Mouse (Mus musculus): ENCODE results near the gene Col25a1. TPM values are rescaled to one million over a fixed set of nuclear protein-coding genes. Genes with fewer than 3 reads are reported as not detected.

Gene Col25a1
- total and polyA plus RNA-seq, 2 experiments from 2014 or later: 4.2 to 15.7 TPM

GRCm38 (mm10) chr3:130378626-130379025 lies 247.3 kb downstream of the Col25a1 start:
- Histone ChIP-seq H3K9me3 (ENCODE audit: low read length) (no peaks in the 10 kb centered on the region), H3K36me3 (ENCODE audit: insufficient read depth, low read length) (no peaks in the 10 kb centered on the region), H3K27me3 (ENCODE audit: insufficient read depth, low read length) (no peaks in the 10 kb centered on the region), H3K27ac (no peak overlapping the region), H3K4me3 (ENCODE audit: low read length) (no peak overlapping the region), H3K4me1 (ENCODE audit: insufficient read depth, low read length) (no peaks in the 10 kb centered on the region), H3K4me2 (ENCODE audit: low read depth, low read length) (no peak overlapping the region), H3K9ac (replicated peaks; ENCODE audit: low read length) (no peak overlapping the region)
- ATAC-seq (no peak), DNase-seq (ENCODE audit: low spot score) (no peak)
- no peak for TF ChIP-seq CTCF (IDR thresholded peaks at IDR 0.05; ENCODE audit: low read depth)
- WGBS: 39% methylated on average over 9 of the region's 9 CpGs

DNA sequence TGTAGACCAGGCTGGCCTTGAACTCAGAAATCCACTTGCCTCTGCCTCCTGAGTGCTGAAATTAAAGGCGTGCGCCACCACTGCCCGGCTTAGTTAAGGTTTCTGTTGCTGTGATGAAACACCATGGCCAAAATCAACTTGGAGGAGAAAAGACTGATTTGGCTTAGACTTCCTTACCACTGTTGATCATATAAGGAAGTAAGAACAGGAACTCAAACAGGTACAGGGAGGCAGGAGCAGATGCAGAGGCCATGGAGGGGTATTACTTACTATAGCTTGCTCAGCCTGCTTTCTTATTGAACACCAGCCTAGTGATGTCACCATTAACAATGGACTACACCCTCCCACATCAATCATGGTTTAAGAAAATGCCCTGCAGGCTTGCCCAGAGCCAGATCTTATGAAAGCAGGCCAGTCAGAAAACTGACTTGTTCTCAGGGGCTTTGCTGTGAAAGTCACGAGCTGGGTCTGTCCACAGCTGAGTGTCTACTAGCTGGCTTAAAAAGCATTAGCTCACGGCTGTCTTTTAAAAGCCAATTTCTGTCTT lies 249.1 kb downstream of the Col25a1 start:
- 70% methylated on average over 5 of the region's 5 CpGs for WGBS
- Histone ChIP-seq H3K4me2 (ENCODE audit: low read depth, low read length) (no peak overlapping the region), H3K36me3 (ENCODE audit: insufficient read depth, low read length) (no peaks in the 10 kb centered on the region), H3K27ac (no peak overlapping the region), H3K4me1 (ENCODE audit: insufficient read depth, low read length) (no peaks in the 10 kb centered on the region), H3K9me3 (ENCODE audit: low read length) (no peaks in the 10 kb centered on the region), H3K4me3 (ENCODE audit: low read length) (no peak overlapping the region), H3K27me3 (ENCODE audit: insufficient read depth, low read length) (no peaks in the 10 kb centered on the region), H3K9ac (replicated peaks; ENCODE audit: low read length) (no peak overlapping the region)
- no peak for ATAC-seq
- no peak for TF ChIP-seq CTCF (IDR thresholded peaks at IDR 0.05; ENCODE audit: low read depth)
- no peak for DNase-seq (ENCODE audit: low spot score)

DNA sequence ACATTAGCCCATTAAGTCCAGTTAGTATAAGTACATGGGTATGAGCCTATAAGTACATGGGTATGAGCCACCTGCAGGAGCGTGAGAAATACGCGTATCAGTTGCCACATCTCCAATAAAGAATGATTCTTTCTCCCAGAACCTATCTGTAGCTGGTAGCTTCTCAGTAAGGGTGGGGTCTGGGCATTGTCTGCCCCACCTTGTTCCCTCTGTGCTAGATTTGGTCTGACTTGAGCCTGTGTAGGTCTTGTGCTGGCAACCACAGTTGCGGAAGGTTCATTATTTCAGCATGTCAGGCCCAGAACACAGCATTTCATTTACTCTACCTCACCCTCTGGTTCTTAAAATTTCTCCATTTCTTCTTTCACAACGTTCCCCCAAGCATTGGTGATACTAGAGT lies 250.4 kb downstream of the Col25a1 start:
- no peaks in the 10 kb centered on the region for H3K36me3 ChIP-seq (ENCODE audit: insufficient read depth, low read length)
- no peak overlapping the region for H3K27ac ChIP-seq
- 92% methylated on average over 5 of the region's 5 CpGs for WGBS
- no peaks in the 10 kb centered on the region for H3K9me3 ChIP-seq (ENCODE audit: low read length)
- H3K4me3 ChIP-seq (ENCODE audit: low read length): no peak overlapping the region
- TF ChIP-seq CTCF (IDR thresholded peaks at IDR 0.05; ENCODE audit: low read depth): no peak
- no peak overlapping the region for H3K4me2 ChIP-seq (ENCODE audit: low read depth, low read length)
- DNase-seq (ENCODE audit: low spot score) (no peak), ATAC-seq (no peak)
- H3K9ac ChIP-seq (replicated peaks; ENCODE audit: low read length): no peak overlapping the region
- H3K27me3 ChIP-seq (ENCODE audit: insufficient read depth, low read length): no peaks in the 10 kb centered on the region
- no peaks in the 10 kb centered on the region for H3K4me1 ChIP-seq (ENCODE audit: insufficient read depth, low read length)

GRCm38 (mm10) chr3:130385856-130386255 lies 254.6 kb downstream of the Col25a1 start:
- Histone ChIP-seq H3K4me3 (ENCODE audit: low read length) (no peak overlapping the region), H3K9me3 (ENCODE audit: low read length) (no peaks in the 10 kb centered on the region), H3K36me3 (ENCODE audit: insufficient read depth, low read length) (no peaks in the 10 kb centered on the region), H3K4me1 (ENCODE audit: insufficient read depth, low read length) (no peaks in the 10 kb centered on the region), H3K9ac (replicated peaks; ENCODE audit: low read length) (no peak overlapping the region), H3K4me2 (ENCODE audit: low read depth, low read length) (no peak overlapping the region), H3K27ac (no peak overlapping the region), H3K27me3 (ENCODE audit: insufficient read depth, low read length) (no peaks in the 10 kb centered on the region)
- WGBS: 56% methylated on average over 4 of the region's 4 CpGs
- no peak for DNase-seq (ENCODE audit: low spot score)
- ATAC-seq: no peak
- no peak for TF ChIP-seq CTCF (IDR thresholded peaks at IDR 0.05; ENCODE audit: low read depth)

DNA sequence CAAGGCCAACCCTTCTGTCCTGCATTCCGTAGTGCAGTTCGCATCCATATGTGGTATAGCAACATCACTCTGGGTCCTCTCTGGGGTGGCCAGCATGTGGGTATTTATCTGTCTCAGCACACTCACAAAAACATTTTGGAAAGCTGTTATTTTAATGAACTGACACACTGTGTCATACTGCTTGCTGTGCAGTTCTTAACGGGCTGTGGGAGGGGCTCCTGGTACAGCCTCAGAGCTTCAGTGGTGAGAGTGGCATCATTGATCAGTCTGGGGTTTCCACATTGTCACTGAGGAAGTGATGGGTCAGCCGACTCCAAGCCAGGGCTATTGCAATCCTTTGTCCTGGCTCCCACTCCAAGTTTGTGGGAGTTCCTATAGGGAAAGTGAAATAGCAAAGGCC lies 255.9 kb downstream of the Col25a1 start:
- Histone ChIP-seq H3K27ac (no peak overlapping the region), H3K4me2 (ENCODE audit: low read depth, low read length) (no peak overlapping the region), H3K36me3 (ENCODE audit: insufficient read depth, low read length) (no peaks in the 10 kb centered on the region), H3K9me3 (ENCODE audit: low read length) (no peaks in the 10 kb centered on the region), H3K4me1 (ENCODE audit: insufficient read depth, low read length) (no peaks in the 10 kb centered on the region), H3K4me3 (ENCODE audit: low read length) (no peak overlapping the region), H3K27me3 (ENCODE audit: insufficient read depth, low read length) (no peaks in the 10 kb centered on the region), H3K9ac (replicated peaks; ENCODE audit: low read length) (no peak overlapping the region)
- DNase-seq (ENCODE audit: low spot score): no peak
- no peak for TF ChIP-seq CTCF (IDR thresholded peaks at IDR 0.05; ENCODE audit: low read depth)
- no peak for ATAC-seq
- 71% methylated on average over 4 of the region's 4 CpGs for WGBS

DNA sequence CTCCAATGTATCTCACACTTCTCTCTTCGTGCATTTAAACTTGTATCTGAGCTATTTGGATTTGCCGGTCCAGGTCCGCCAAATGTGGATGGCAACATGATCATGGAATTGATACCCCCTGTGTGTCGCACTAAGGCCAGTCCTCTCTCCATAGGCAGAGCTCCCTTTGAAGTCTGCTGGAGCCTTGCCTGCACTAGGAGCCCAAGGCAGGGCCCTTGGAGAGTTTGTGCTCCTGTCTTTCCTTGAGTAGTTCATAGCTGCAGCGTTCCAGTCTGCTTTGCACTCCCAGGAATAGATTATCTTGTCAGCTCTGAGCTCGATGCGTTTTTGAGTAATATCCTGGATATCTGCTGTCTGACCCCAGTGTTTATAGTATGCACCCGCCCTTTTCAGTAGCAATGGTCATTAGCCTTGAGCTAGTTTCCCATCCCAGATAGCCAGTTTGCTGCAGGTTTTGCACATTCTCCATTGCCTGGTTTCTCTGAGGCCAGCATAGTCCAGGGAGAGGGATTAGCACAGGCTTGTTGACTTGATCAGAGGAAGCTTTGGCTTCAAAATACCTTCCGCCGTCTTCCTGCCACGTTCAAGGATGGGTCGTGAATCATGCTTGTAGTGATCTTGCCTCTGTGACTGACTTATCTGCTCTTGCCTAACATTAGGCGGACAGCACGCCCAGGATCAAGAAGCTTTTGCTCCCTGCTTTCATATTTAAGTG lies 258.1 kb downstream of the Col25a1 start:
- Histone ChIP-seq H3K4me3 (ENCODE audit: low read length) (no peak overlapping the region), H3K9me3 (ENCODE audit: low read length) (no peaks in the 10 kb centered on the region), H3K4me1 (ENCODE audit: insufficient read depth, low read length) (no peaks in the 10 kb centered on the region), H3K27me3 (ENCODE audit: insufficient read depth, low read length) (no peaks in the 10 kb centered on the region), H3K27ac (no peak overlapping the region), H3K9ac (replicated peaks; ENCODE audit: low read length) (no peak overlapping the region), H3K4me2 (ENCODE audit: low read depth, low read length) (no peak overlapping the region), H3K36me3 (ENCODE audit: insufficient read depth, low read length) (no peaks in the 10 kb centered on the region)
- WGBS: 86% methylated on average over 14 of the region's 14 CpGs
- no peak for ATAC-seq
- no peak for TF ChIP-seq CTCF (IDR thresholded peaks at IDR 0.05; ENCODE audit: low read depth)
- DNase-seq (ENCODE audit: low spot score): no peak

- Histone ChIP-seq H3K36me3 (ENCODE audit: insufficient read depth, low read length) (no peaks in the 10 kb centered on the region), H3K4me2 (ENCODE audit: low read depth, low read length) (no peak overlapping the region), H3K4me1 (ENCODE audit: insufficient read depth, low read length) (no peaks in the 10 kb centered on the region), H3K27ac (no peak overlapping the region), H3K27me3 (ENCODE audit: insufficient read depth, low read length) (no peaks in the 10 kb centered on the region), H3K9me3 (ENCODE audit: low read length) (no peaks in the 10 kb centered on the region), H3K9ac (replicated peaks; ENCODE audit: low read length) (no peak overlapping the region), H3K4me3 (ENCODE audit: low read length) (no peak overlapping the region)
- DNase-seq (ENCODE audit: low spot score): no peak
- ATAC-seq: no peak
- no peak for TF ChIP-seq CTCF (IDR thresholded peaks at IDR 0.05; ENCODE audit: low read depth)
Measured at GRCm38 (mm10) chr3:130396636-130397035, 265.3 kb downstream of the Col25a1 start.
